In the genomic region with DNA sequence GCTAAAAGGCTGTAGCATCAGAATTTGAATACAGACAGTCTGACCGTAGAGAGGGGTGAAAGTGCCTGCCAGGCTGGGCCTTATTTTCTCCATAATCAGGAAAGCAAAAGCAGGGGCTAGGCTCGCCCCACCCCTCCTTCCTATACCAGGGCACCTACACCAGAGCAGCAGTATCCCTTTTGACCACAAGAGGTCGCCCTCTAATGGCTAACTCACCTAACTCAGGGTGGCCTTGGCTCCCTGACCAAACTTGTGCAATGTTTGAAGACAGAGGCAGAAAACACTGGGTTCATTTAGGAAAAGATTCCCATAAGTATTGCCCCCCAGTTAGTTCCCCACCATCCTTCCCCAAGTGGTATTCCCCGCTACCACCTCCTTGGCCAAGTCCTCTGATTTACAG, we compare ENCODE assay signal across 8 mouse cellular contexts. TPM values are rescaled to one million over a fixed set of nuclear protein-coding genes. Genes with fewer than 3 reads are reported as not detected.
A peak's percentile ranks its signal among the peaks of the same experiment; 100 is the strongest.
DNase-seq lines count a peak whose midpoint lies in the region; ATAC-seq lines count a peak whose summit lies in the region.

No protein-coding gene starts in this region.

- intact Hi-C loops in left cerebral cortex, postnatal 25 days (cut with DNase I) = loop anchor here (1.0 to 5.0 kb wide), 2 partner anchors 144 to 162 kb away; partner anchors contain the start of genes Acyp1 and Zc2hc1c

- H3K9ac ChIP-seq in forebrain, embryonic 14.5 days (ENCODE audit: low read length) = no peak overlapping the region
- no peak overlapping the region for H3K9ac ChIP-seq in hindbrain, embryonic 16.5 days (ENCODE audit: low read depth, low read length)
- no peak overlapping the region for H3K9ac ChIP-seq in midbrain, embryonic 11.5 days (ENCODE audit: low read length)

- H3K9me3 ChIP-seq in forebrain, embryonic 14.5 days (replicated peaks; ENCODE audit: control insufficient read depth, low read length) = no peaks in the 10 kb centered on the region
- H3K9me3 ChIP-seq in hindbrain, embryonic 16.5 days (ENCODE audit: control insufficient read depth, low read length) = no peaks in the 10 kb centered on the region
- H3K9me3 ChIP-seq in midbrain, embryonic 11.5 days (ENCODE audit: control insufficient read depth, low read length) = no peaks in the 10 kb centered on the region

- no peak overlapping the region for H3K4me2 ChIP-seq in forebrain, embryonic 14.5 days (ENCODE audit: low read length)
- no peak overlapping the region for H3K4me2 ChIP-seq in hindbrain, embryonic 16.5 days (ENCODE audit: low read length)
- H3K4me2 ChIP-seq in midbrain, embryonic 11.5 days = no peak overlapping the region

- ATAC-seq in forebrain, embryonic 14.5 days = peak; percentile 68
- ATAC-seq in hindbrain, embryonic 16.5 days = peak; percentile 77
- peak; percentile 54; the same call in 1 of the 2 replicates for ATAC-seq in midbrain, embryonic 11.5 days (ENCODE audit: low FRiP score)

- 0 out of 2 replicates have a peak, but pooled peaks cover 5% of the 10 kb centered on the region for H3K36me3 ChIP-seq in forebrain, embryonic 14.5 days (ENCODE audit: control insufficient read depth, insufficient read depth, low read length)
- H3K36me3 ChIP-seq in hindbrain, embryonic 16.5 days (ENCODE audit: control insufficient read depth, insufficient read depth, low read length) = peaks cover 12% of the 10 kb centered on the region
- H3K36me3 ChIP-seq in midbrain, embryonic 11.5 days (ENCODE audit: control insufficient read depth, insufficient read depth, low read length) = no peaks in the 10 kb centered on the region

- H3K4me3 ChIP-seq in forebrain, embryonic 14.5 days (ENCODE audit: low read depth, low read length) = no peak overlapping the region
- H3K4me3 ChIP-seq in hindbrain, embryonic 16.5 days (ENCODE audit: low read length) = no peak overlapping the region
- H3K4me3 ChIP-seq in midbrain, embryonic 11.5 days (ENCODE audit: low read depth, low read length) = no peak overlapping the region

- DNase-seq in MEL-GATA-1-ER (ENCODE audit: extremely low read depth, low read depth) = peak; percentile 39
- DNase-seq in c-Kit-positive CD71-negative TER-119-negative erythroid progenitor cells, embryonic 14.5 days (ENCODE audit: low read depth) = peak; percentile 86
- peak; percentile 86 for DNase-seq in forebrain, embryonic 14.5 days (ENCODE audit: low spot score)
- peak; percentile 82 for DNase-seq in left cerebral cortex, postnatal 25 days (ENCODE audit: low spot score in 2 of 2)
- peak; percentile 98 for DNase-seq in midbrain, embryonic 11.5 days (ENCODE audit: low spot score, missing footprints)
- DNase-seq in right cerebral cortex, postnatal 25 days = peak; percentile 60
- DNase-seq in yolk sac, embryonic 10.5 days (ENCODE audit: low spot score) = peak; percentile 61

- no peaks in the 10 kb centered on the region for H3K27me3 ChIP-seq in forebrain, embryonic 14.5 days (replicated peaks; ENCODE audit: control insufficient read depth, insufficient read depth, low read length)
- no peaks in the 10 kb centered on the region for H3K27me3 ChIP-seq in hindbrain, embryonic 16.5 days (replicated peaks; ENCODE audit: control insufficient read depth, insufficient read depth, low read length)
- no peaks in the 10 kb centered on the region for H3K27me3 ChIP-seq in midbrain, embryonic 11.5 days (ENCODE audit: control insufficient read depth, insufficient read depth, low read length)

- H3K4me1 ChIP-seq in forebrain, embryonic 14.5 days (ENCODE audit: control insufficient read depth, insufficient read depth, low read length) = no peaks in the 10 kb centered on the region
- H3K4me1 ChIP-seq in hindbrain, embryonic 16.5 days (ENCODE audit: control insufficient read depth, insufficient read depth, low read depth, low read length) = no peaks in the 10 kb centered on the region
- H3K4me1 ChIP-seq in midbrain, embryonic 11.5 days (ENCODE audit: control insufficient read depth, insufficient read depth, low read length) = no peaks in the 10 kb centered on the region

- WGBS in forebrain, embryonic 14.5 days = 15% methylated on average over 4 of the region's 4 CpGs
- 23% methylated on average over 4 of the region's 4 CpGs for WGBS in hindbrain, embryonic 16.5 days
- WGBS in midbrain, embryonic 11.5 days = 17% methylated on average over 4 of the region's 4 CpGs

- H3K27ac ChIP-seq in forebrain, embryonic 14.5 days (ENCODE audit: low read depth, low read length) = no peak overlapping the region
- no peak overlapping the region for H3K27ac ChIP-seq in hindbrain, embryonic 16.5 days (ENCODE audit: low read depth, low read length)
- H3K27ac ChIP-seq in midbrain, embryonic 11.5 days (ENCODE audit: low read depth, low read length) = no peak overlapping the region

RNA-seq across cellular contexts. Expression of gene Rps6kl1, which starts 8.3 kb away (rescaled TPM):
- 11.7 and 16.6 TPM in 2 replicates for polyA plus RNA-seq in forebrain, embryonic 14.5 days (2014; fragmentation: Nextera tagmentation; extraction: Ambion mirVana)
- 39.0 and 39.4 TPM in 2 replicates for polyA plus RNA-seq in hindbrain, embryonic 16.5 days (2015; fragmentation: Nextera tagmentation; extraction: Ambion mirVana)
- 10 to 100 TPM; 31.8 to 35.5 TPM for total RNA-seq in left cerebral cortex, postnatal 25 days (2021)
- 1.9 and 2.1 TPM in 2 replicates for polyA plus RNA-seq in midbrain, embryonic 11.5 days (2014; fragmentation: Nextera tagmentation; extraction: Ambion mirVana)

RNA-seq across cellular contexts. Expression of gene Dlst, which starts 32.2 kb away (rescaled TPM):
- 77.5 and 87.1 TPM in 2 replicates for polyA plus RNA-seq in forebrain, embryonic 14.5 days (2014; fragmentation: Nextera tagmentation; extraction: Ambion mirVana)
- polyA plus RNA-seq in hindbrain, embryonic 16.5 days (2015; fragmentation: Nextera tagmentation; extraction: Ambion mirVana) = 122 and 129 TPM in 2 replicates
- 100 to 1,000 TPM; 157 TPM for total RNA-seq in left cerebral cortex, postnatal 25 days (2021)
- 93.9 and 97.0 TPM in 2 replicates for polyA plus RNA-seq in midbrain, embryonic 11.5 days (2014; fragmentation: Nextera tagmentation; extraction: Ambion mirVana)

RNA-seq across cellular contexts. Expression of gene Prox2, which starts 32.2 kb away (rescaled TPM):
- polyA plus RNA-seq in forebrain, embryonic 14.5 days (2014; fragmentation: Nextera tagmentation; extraction: Ambion mirVana) = 1.3 and 1.6 TPM in 2 replicates
- polyA plus RNA-seq in hindbrain, embryonic 16.5 days (2015; fragmentation: Nextera tagmentation; extraction: Ambion mirVana) = 1.2 and 1.6 TPM in 2 replicates
- total RNA-seq in left cerebral cortex, postnatal 25 days (2021) = 1 to 10 TPM; 1.3 to 1.4 TPM
- polyA plus RNA-seq in midbrain, embryonic 11.5 days (2014; fragmentation: Nextera tagmentation; extraction: Ambion mirVana) = 2.6 and 3.6 TPM in 2 replicates

RNA-seq across cellular contexts. Expression of gene Pgf, which starts 34.8 kb away (rescaled TPM):
- polyA plus RNA-seq in forebrain, embryonic 14.5 days (2014; fragmentation: Nextera tagmentation; extraction: Ambion mirVana) = 6.7 and 7.2 TPM in 2 replicates
- polyA plus RNA-seq in hindbrain, embryonic 16.5 days (2015; fragmentation: Nextera tagmentation; extraction: Ambion mirVana) = 11.7 and 13.1 TPM in 2 replicates
- total RNA-seq in left cerebral cortex, postnatal 25 days (2021) = 1 to 10 TPM; 1.7 to 2.8 TPM
- 2.5 and 2.9 TPM in 2 replicates for polyA plus RNA-seq in midbrain, embryonic 11.5 days (2014; fragmentation: Nextera tagmentation; extraction: Ambion mirVana)

Comparison
In these comparisons a context has a peak if more than half of its experiments do, and no peak if none do; other contexts are left out.
1. DNase-seq: peak in every context shown above with its lines; median percentile 98 in midbrain, embryonic 11.5 days; 86 in c-Kit-positive CD71-negative TER-119-negative erythroid progenitor cells, embryonic 14.5 days; 86 in forebrain, embryonic 14.5 days; 82 in left cerebral cortex, postnatal 25 days; 61 in yolk sac, embryonic 10.5 days; 60 in right cerebral cortex, postnatal 25 days; 39 in MEL-GATA-1-ER.